Mouse (Mus musculus) spleen, adult 2 months (tissue): ENCODE data around the gene Grin2c.

Source experiments
- CTCF ChIP-seq: fragments of 200-500 bp; IDR thresholded peaks from 2 replicates; pipeline ENCODE4 v1.5.1; 2011; ENCODE audit warnings: mild to moderate bottlenecking, inconsistent platforms; ENCODE audit not compliant: insufficient read depth, insufficient read length, insufficient replicate concordance; ENCODE audit errors: extremely low read depth
- POLR2A ChIP-seq: fragments of 200-500 bp; IDR thresholded peaks from 2 replicates; pipeline ENCODE4 v1.6.1; 2011; ENCODE audit warnings: low read depth, low read length, inconsistent platforms

- TF ChIP-seq POLR2A (no peak), CTCF (no peak)
Measured at GRCm38 (mm10) chr11:115296471-115297210, 29.6 kb upstream of the Grin2c start.
